Mouse (Mus musculus) layer of hippocampus, postnatal 36 days (tissue): ENCODE data around the gene Scarb1. TPM values are rescaled to one million over a fixed set of nuclear protein-coding genes. Genes with fewer than 3 reads are reported as not detected.

Experiments used
- DNase-seq, 2 experiments: peaks; one replicate each; pipeline ENCODE4 v3.0.0; 2022
- total RNA-seq, 2 experiments: library from RNA; stranded (reverse); gene quantifications; 2 replicates each; pipeline ENCODE4 v1.2.3; 2021

Scarb1 gene
- total RNA-seq, 2 experiments from 2014 or later, result 32.1 to 32.8 TPM

DNA sequence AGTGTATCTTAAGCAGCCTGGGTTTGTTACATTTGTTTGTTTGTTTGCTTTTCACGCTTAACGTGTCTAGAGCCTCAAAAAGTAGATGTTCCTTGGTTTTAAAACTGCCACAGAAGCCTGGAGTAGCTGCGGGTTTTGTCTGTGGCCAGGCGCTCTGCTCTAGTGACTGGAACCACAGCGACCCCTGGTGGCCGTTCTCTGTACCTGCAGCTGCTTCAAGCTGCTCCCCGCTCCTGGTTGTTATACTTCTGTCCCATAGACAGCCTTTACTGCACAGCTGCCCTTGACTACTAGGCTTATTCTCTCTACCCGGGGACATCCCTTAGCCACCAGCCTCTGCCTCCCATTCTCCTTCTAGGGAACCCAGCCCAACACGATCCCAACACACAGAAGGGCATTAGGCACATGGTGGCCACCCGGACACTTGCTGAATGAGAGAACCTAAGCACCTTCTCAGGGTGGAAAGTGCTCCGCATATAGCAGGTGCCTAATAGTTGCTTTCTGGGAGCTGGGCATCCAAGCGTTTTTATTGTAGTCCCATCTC lies 70.2 kb downstream of the Scarb1 start:
- DNase-seq, result peak; percentile 61 to 62

- no peak for DNase-seq
Measured at GRCm38 (mm10) chr5:125269836-125270235, 71.1 kb downstream of the Scarb1 start.

DNA sequence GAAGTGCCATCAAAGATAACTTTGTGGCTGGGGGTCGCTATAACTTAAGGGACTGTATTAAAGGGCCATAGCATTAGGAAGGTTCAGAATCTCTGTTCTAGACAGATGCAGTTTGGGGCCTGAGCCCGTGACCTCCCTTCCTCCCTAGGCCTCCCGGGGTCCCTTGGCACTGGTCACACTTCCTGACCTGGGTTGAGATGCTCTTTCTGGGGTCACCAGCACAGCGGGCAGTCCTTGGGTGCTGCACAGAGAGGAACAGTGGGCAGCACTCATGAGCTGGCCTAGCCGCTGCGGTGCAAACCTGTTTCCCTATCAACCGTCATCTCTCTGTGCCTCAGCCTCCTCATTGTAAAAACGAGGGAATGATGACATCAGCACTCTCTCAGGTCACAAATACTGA lies 71.5 kb downstream of the Scarb1 start:
- no peak for DNase-seq

DNA sequence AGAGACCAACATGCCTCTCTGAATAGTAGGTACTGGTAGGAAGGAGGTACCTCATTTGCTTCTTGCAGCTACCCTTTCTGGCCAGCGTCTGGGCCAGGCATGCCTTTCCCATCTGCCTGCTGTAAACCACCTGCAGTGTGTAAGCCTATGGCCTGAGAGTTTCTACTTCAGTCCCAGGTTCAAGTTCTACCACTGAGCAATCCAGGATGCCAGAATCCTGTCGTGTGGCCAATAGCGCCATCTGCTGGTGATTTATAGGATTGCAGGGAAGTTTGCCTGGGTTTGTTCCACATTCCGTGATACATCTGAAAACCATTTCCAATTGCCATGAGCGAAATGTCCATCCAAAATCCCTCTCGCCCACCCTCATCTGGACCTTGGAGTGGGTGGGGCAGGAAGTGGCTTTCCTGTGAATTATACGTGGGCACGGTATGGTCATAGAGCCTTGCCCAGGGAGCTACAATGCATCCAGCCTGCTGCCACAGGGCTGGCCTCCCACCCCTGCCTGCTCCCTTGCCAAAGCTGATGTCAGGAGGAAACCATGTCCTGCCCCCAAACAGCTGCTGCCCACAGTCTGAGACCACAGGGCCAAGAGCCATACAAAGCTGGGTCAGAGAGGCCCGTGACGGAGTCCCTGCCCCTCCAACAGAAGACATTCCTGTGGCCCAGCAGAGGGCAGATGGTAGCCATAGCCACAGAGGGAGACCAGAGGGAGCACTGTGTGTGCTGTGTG lies 72.7 kb downstream of the Scarb1 start:
- DNase-seq, result peak; percentile 81 to 84

- peak; percentile 54 to 61 for DNase-seq
Measured at GRCm38 (mm10) chr5:125267150-125267961, 73.5 kb downstream of the Scarb1 start.

DNA sequence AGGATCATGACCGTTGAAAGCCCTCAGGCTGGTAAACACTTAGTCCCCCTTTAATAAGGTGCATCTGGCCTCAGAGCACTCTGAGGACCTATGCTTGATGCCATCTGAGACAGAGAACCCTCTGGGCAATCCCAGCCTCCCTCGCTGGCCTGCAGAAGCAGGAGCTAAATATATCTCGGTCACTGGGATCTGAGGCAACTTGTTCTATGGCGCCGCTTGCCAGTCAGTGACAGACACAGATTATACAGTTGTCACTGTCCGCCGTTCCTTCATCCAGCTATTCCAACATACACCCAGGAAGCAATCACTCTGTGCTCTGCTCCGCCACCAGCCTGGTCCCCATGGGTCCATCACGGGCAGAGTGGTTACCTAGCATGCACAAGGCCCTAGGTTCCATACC lies 74.8 kb downstream of the Scarb1 start:
- no peak for DNase-seq

DNA sequence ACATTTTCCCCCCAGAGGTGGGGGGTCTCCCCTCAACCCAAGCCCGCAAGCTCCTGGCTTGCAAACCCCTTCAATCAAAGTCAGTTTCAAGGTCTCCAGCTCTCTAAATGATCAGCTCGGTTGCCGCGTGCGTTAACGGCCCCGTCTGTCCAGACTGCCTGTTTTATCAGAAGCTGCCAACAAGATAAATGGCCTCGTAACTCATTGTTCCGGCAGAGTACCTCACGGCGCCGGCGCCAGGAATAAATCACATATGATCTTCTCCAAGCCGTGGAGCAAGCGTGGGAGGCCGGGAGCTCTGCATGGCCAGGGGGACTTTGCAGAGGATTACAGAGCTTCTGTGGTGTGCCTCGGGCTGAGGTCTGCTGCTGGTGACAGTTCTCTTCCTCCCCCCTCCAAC lies 76.2 kb downstream of the Scarb1 start:
- DNase-seq, result no peak

DNA sequence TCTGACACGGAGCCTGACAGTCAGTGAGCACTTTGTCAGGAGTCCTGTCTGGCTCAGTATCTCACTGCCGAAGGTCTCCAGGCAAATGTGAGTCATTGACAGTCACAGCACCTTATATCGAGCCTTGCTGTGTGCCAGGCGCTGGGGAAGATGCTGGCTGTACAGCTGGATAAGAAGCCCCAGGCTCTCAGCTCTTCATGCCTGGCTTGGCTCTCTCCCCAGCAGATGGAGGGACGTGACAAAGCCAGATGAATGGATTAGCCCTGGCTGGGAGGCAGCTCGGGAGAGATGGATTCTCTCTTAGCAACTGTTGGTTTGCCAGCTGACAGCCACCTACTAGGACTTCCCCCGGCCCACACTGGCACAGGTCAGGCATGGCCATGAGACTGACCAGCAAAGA lies 78.3 kb downstream of the Scarb1 start:
- DNase-seq, result peak; percentile 41 to 52

DNA sequence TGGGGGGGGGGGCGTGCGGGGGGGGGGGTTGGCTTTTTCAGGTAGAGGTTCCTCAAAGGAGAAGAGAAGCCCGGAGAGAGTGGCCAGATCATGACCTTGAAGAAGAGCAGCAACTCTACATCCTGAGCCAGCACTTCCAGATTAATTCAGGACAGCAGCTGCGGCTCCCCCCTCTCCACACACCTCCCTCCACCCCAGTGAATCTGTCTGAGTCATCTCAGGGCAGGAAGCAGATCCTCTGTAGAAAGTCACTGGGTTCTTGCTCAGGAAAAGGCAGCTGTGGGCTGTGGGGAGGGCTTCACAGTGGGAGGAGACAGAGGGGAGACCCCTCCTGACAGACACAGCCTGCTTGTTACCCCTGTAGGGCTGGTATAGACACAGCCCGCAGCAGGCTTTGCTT lies 87.0 kb downstream of the Scarb1 start:
- no peak for DNase-seq

DNA sequence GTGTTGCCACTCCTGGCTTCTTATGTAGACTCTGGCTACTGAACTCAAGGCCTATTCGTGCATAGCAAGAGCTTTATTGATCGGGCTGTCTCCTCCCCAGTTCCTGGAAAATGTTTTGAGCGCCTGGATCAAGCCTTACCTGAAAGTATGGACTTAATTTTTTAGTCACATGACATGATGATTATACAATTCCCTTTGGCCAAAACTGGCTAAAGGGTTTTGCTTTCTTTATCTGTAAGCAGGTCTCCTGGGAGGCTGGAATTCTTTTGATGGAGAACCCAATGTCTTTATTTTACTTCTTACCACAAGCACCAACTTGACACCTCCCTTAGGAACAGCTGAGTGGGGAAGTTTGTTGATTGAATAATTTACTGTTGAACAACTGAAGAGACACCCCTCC lies 87.4 kb downstream of the Scarb1 start:
- no peak for DNase-seq

GRCm38 (mm10) chr5:125252664-125253063 lies 88.2 kb downstream of the Scarb1 start:
- no peak for DNase-seq

DNA sequence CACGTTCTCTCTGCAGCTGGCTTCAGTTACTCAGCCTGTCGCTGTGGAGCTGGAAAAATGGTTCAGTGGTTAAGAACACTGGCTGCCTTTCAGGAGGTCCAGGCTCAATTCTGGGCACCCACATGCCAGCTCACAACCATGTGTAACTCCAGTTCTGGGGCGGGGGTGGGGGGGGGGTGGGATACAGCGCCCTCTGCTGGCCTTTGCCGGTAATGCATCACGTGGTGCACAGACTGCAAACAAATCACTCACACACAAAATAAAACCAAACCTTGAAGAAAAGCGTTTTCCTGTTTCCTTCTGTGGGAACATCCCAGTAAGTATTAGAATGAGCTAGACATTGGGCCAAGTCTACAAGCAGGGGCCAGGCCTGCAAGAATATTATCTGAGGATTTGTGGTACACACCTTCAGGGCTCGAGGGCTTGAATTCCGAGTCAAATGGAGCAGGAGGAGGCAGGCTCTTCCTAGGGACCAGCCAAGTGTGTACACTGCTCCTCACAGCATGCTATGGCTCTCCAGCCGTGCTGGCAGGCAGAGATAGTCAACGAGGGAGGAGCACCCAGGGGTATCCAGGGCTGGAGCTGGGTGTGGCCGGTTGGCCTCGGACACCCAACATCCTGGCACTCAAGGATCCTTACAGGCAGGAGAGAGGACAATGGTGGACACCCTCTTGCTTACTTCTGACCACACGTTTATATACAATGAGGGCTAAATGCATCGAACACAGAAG lies 88.8 kb downstream of the Scarb1 start:
- no peak for DNase-seq

DNA sequence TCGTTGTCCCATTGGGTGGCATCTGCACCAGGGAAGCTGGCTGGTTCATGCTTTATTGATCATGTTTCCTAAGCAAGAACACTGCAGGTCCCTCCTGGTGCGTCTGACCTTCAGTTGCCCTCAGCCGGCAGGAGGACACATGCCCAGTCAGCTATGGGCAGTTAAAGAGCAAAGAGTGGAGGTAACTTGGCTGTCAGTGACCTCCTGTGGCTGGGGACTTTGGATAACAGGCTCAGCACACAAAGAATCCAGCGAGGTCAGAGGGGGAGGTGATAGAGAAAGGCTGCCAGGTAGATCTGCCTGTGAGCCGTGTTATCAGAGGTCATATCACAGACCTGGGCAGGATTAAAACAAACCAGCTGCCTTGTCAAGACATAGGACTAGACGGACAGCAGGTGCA lies 91.7 kb downstream of the Scarb1 start:
- no peak for DNase-seq

DNA sequence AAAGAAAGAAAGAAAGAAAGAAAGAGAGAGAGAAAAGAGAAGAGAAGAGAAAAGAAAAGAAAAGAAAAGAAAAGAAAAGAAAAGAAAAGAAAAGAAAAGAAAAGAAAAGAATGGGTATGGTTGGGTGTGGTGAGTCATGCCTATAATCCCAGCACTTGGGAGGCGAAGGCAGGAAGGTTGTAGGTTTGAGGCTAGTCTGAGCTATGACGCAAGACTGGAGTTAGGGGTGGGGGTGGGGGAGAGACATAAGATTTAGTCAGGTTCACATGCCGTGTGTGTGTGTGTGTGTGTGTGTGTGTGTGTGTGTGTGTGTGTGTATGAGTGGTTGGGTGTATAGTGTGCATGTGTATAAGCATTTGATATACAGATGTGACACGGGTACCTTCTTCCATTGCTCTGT lies 94.2 kb downstream of the Scarb1 start:
- no peak for DNase-seq

- no peak for DNase-seq
Measured at GRCm38 (mm10) chr5:125245534-125246151, 95.3 kb downstream of the Scarb1 start.

DNA sequence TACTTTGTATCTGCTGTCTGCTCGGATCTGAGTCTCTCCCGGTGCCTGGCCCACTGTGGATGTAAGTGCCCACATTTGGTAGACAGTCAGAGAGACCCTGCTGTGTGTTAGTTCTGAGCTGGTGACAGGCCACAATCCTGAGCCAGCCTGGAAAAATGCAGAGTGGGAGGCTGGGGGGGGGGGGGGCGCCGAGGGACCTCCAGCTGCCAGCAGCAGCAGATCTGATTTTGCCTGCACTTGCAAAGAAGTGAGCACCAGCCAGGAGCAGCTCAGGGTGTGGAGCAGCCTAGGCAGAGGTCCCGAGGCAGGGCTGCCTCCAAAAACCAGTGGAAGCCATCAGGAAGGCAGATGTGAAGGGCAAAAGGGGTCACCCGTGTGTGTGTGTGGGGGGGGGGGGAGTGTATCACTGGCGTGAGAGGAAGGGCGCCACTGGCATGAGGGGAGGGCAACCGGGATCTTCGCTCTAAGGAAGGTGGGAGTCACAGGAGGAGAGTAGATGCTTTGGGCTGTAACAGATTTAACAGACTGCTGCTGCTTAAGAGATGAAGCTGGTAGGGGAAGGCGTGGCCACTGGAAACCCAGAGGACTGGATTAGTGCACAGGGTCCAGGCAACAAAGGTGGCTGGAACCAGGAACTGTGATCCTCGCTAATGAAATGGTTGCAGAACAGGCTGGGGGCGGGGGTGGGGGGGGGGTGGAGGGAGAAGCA lies 95.9 kb downstream of the Scarb1 start:
- no peak for DNase-seq

DNA sequence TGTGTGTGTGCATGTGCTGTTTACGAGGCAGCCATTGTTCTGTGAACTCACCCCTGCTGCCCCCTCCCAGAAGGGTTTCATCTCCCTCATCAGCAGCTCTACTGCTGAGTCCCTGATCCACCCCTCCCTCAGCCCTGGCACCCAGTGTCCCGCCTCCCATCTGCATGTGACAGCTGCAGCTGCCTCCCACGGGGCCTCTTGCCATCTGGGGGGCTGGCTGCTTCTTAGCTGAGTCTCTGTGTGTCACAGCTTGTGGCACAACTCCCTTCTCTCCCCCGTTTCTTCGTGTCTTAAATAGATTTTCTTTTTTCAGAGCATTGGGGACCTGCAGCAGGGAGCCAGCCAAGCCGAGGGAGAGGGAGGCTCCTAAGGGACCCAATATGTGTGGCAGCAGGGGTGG lies 97.0 kb downstream of the Scarb1 start:
- DNase-seq, result peak; percentile 95 to 96

- no peak for DNase-seq
Measured at GRCm38 (mm10) chr5:125242111-125242510, 98.8 kb downstream of the Scarb1 start.

DNA sequence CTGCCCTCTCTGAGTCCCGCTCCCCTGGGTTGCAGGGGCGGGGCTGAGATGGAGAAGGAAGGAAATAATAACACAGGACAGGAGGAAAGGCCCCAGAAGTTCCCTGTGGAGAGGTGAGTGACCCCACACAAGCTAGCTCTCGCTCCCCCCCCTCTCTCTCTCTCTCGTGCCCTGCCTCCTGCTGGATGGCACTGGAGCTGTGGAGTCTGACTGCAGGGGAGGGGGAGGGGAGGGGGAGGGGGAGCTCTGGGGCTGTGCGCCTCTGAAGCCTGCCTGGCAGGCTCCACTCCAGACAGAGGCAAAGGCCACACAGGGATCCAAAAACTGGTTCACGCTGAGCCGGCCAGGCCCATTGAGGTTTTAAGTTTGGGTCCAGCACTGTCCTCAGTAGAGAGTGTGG lies 99.3 kb downstream of the Scarb1 start:
- no peak for DNase-seq

DNA sequence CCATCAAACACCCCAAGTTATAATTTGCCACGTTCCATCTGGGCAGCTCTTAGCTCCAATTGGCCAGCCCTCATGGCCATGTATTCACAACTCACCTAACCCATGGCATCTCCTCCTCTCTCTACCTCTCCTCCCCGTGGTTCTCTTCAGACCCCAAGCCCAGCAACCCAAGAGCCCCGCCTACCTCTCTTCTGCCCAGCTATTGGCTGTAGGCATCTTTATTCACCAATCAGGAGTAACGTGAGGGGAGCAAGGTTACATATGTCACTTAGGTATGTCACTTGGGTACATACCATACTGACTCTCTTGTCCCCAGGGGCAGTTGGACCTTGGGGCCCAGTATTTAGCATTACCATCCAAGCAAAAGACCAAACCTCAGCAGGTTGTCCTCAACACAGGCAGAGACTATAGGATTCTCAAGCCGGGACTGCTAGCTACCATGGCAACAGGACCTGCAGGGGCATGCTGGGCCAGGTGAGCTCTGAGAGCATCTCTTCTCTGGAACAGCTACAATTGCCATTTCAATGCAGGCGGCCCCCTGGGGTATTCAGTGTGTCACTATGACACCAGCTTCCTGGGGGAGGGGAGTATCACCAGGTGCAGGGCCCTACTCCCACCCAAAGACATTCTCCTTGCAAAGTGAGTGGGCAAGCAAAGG lies 100.6 kb downstream of the Scarb1 start:
- DNase-seq, result no peak

- DNase-seq, result no peak
Measured at GRCm38 (mm10) chr5:125235874-125236273, 105.0 kb downstream of the Scarb1 start.
